Mouse (Mus musculus): ENCODE measurements around the gene Ndc1. TPM values are rescaled to one million over a fixed set of nuclear protein-coding genes. Genes with fewer than 3 reads are reported as not detected.

Gene Ndc1
- 5.0 and 17.2 TPM in 2 replicates for polyA plus RNA-seq (2011; ENCODE audit: insufficient read depth, insufficient read length, low replicate concordance, missing spikeins)

- WGBS, result under 1% methylated on average over 51 of the region's 51 CpGs
- H3K4me1 ChIP-seq (ENCODE audit: control insufficient read depth, insufficient read depth, low read length), result peaks cover 2% of the 10 kb centered on the region
- TF ChIP-seq CTCF (IDR thresholded peaks at IDR 0.05; ENCODE audit: control insufficient read depth, insufficient read depth, low read length), result 0 out of 2 replicates have a peak, but pooled peaks have one; percentile 10
- peak; percentile 66; the same call in 1 of the 2 replicates for TF ChIP-seq POLR2A (IDR thresholded peaks at IDR 0.05; ENCODE audit: borderline replicate concordance, control insufficient read depth, low read depth, low read length)
- peak within 1 kb of the TSS; percentile 86 for H3K27ac ChIP-seq (ENCODE audit: control insufficient read depth, insufficient read depth, low read depth, low read length, poor library complexity)
- H3K4me3 ChIP-seq (replicated peaks; ENCODE audit: control insufficient read depth, low read depth, low read length), result peak within 1 kb of the TSS; percentile 88
Observed at GRCm38 (mm10) chr4:107367567-107368314, at the start of gene Ndc1. Gene Ndc1 (plus strand): TSS chr4:107367784.

- 91% methylated on average over 8 of the region's 8 CpGs for whole genome bisulfite sequencing
- Histone ChIP-seq H3K4me1 (ENCODE audit: control insufficient read depth, insufficient read depth, low read length) (no peaks in the 10 kb centered on the region), H3K4me3 (replicated peaks; ENCODE audit: control insufficient read depth, low read depth, low read length) (no peak overlapping the region), H3K27ac (ENCODE audit: control insufficient read depth, insufficient read depth, low read depth, low read length, poor library complexity) (no peak overlapping the region)
- TF ChIP-seq CTCF (IDR thresholded peaks at IDR 0.05; ENCODE audit: control insufficient read depth, insufficient read depth, low read length) (no peak), POLR2A (IDR thresholded peaks at IDR 0.05; ENCODE audit: borderline replicate concordance, control insufficient read depth, low read depth, low read length) (no peak)
Observed at GRCm38 (mm10) chr4:107318646-107319045, 48.9 kb upstream of the Ndc1 start.

GRCm38 (mm10) chr4:107321041-107321440, 46.5 kb upstream of the Ndc1 start:
- WGBS, result 58% methylated on average over 2 of the region's 2 CpGs
- TF ChIP-seq CTCF (IDR thresholded peaks at IDR 0.05; ENCODE audit: control insufficient read depth, insufficient read depth, low read length) (no peak), POLR2A (IDR thresholded peaks at IDR 0.05; ENCODE audit: borderline replicate concordance, control insufficient read depth, low read depth, low read length) (no peak)
- Histone ChIP-seq H3K27ac (ENCODE audit: control insufficient read depth, insufficient read depth, low read depth, low read length, poor library complexity) (no peak overlapping the region), H3K4me1 (ENCODE audit: control insufficient read depth, insufficient read depth, low read length) (no peaks in the 10 kb centered on the region), H3K4me3 (replicated peaks; ENCODE audit: control insufficient read depth, low read depth, low read length) (no peak overlapping the region)

DNA sequence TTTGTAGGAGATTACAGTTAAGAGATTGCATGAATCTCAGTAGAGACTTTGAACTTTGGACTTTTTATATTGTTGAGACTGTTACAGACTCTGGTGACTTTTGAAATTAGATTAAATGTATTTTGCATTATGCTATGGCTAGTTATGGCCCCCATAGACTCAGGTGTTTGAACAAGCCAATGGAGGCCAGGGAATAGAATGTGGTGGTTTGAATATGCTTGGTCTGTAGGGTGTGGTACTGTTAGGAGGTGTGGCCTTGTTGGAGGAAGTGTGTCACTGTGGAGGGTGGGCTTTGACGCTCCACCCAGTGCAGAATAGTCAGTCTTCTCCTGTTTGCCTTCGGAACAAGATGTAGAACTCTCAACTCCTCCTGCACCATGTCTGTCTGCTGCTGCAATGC, 44.5 kb upstream of the Ndc1 start:
- Histone ChIP-seq H3K27ac (ENCODE audit: control insufficient read depth, insufficient read depth, low read depth, low read length, poor library complexity) (no peak overlapping the region), H3K4me1 (ENCODE audit: control insufficient read depth, insufficient read depth, low read length) (no peaks in the 10 kb centered on the region), H3K4me3 (replicated peaks; ENCODE audit: control insufficient read depth, low read depth, low read length) (no peak overlapping the region)
- WGBS, result 91% methylated on average over 2 of the region's 2 CpGs
- TF ChIP-seq POLR2A (IDR thresholded peaks at IDR 0.05; ENCODE audit: borderline replicate concordance, control insufficient read depth, low read depth, low read length), result no peak
- TF ChIP-seq CTCF (IDR thresholded peaks at IDR 0.05; ENCODE audit: control insufficient read depth, insufficient read depth, low read length), result no peak

GRCm38 (mm10) chr4:107328530-107328929, 39.1 kb upstream of the Ndc1 start:
- Histone ChIP-seq H3K4me1 (ENCODE audit: control insufficient read depth, insufficient read depth, low read length) (no peaks in the 10 kb centered on the region), H3K4me3 (replicated peaks; ENCODE audit: control insufficient read depth, low read depth, low read length) (no peak overlapping the region), H3K27ac (ENCODE audit: control insufficient read depth, insufficient read depth, low read depth, low read length, poor library complexity) (no peak overlapping the region)
- TF ChIP-seq POLR2A (IDR thresholded peaks at IDR 0.05; ENCODE audit: borderline replicate concordance, control insufficient read depth, low read depth, low read length), result no peak
- no peak for TF ChIP-seq CTCF (IDR thresholded peaks at IDR 0.05; ENCODE audit: control insufficient read depth, insufficient read depth, low read length)
- WGBS, result 89% methylated on average over 8 of the region's 8 CpGs

GRCm38 (mm10) chr4:107333514-107333913, 34.1 kb upstream of the Ndc1 start:
- WGBS, result 89% methylated on average over 4 of the region's 4 CpGs
- no peak overlapping the region for H3K4me3 ChIP-seq (replicated peaks; ENCODE audit: control insufficient read depth, low read depth, low read length)
- H3K4me1 ChIP-seq (ENCODE audit: control insufficient read depth, insufficient read depth, low read length), result no peaks in the 10 kb centered on the region
- peak; percentile 44; the same call in 1 of the 2 replicates for TF ChIP-seq CTCF (IDR thresholded peaks at IDR 0.05; ENCODE audit: control insufficient read depth, insufficient read depth, low read length)
- TF ChIP-seq POLR2A (IDR thresholded peaks at IDR 0.05; ENCODE audit: borderline replicate concordance, control insufficient read depth, low read depth, low read length), result no peak
- no peak overlapping the region for H3K27ac ChIP-seq (ENCODE audit: control insufficient read depth, insufficient read depth, low read depth, low read length, poor library complexity)

- Histone ChIP-seq H3K4me3 (replicated peaks; ENCODE audit: control insufficient read depth, low read depth, low read length) (no peak overlapping the region), H3K4me1 (ENCODE audit: control insufficient read depth, insufficient read depth, low read length) (no peaks in the 10 kb centered on the region; the same call in 1 of the 2 replicates), H3K27ac (ENCODE audit: control insufficient read depth, insufficient read depth, low read depth, low read length, poor library complexity) (no peak overlapping the region)
- no peak for TF ChIP-seq POLR2A (IDR thresholded peaks at IDR 0.05; ENCODE audit: borderline replicate concordance, control insufficient read depth, low read depth, low read length)
- TF ChIP-seq CTCF (IDR thresholded peaks at IDR 0.05; ENCODE audit: control insufficient read depth, insufficient read depth, low read length), result no peak
- WGBS, result 84% methylated on average over 8 of the region's 8 CpGs
Observed at GRCm38 (mm10) chr4:107336356-107336755, 31.2 kb upstream of the Ndc1 start.

DNA sequence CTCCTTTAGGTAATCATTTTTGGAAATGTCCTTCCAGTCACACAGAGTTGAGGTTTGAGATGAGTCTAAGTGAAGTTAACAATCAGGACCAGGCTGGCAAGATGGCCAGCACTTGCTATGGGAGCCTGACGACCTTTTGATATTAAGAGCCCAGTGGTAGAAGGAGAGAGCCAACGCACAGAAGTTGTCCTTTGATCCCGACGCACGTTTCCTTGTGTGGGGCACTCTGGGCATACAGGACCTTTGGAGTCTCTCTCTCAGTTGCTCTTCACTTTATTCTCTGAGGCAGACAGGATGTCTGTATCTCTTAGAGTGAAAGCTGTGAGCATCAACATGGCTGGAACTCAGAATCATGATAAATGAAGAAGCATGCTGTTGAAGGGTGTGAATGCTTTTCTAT, 30.1 kb upstream of the Ndc1 start:
- no peak overlapping the region for H3K27ac ChIP-seq (ENCODE audit: control insufficient read depth, insufficient read depth, low read depth, low read length, poor library complexity)
- H3K4me3 ChIP-seq (replicated peaks; ENCODE audit: control insufficient read depth, low read depth, low read length), result no peak overlapping the region
- H3K4me1 ChIP-seq (ENCODE audit: control insufficient read depth, insufficient read depth, low read length), result no peaks in the 10 kb centered on the region; the same call in 1 of the 2 replicates
- WGBS, result 93% methylated on average over 5 of the region's 5 CpGs
- TF ChIP-seq POLR2A (IDR thresholded peaks at IDR 0.05; ENCODE audit: borderline replicate concordance, control insufficient read depth, low read depth, low read length) (no peak), CTCF (IDR thresholded peaks at IDR 0.05; ENCODE audit: control insufficient read depth, insufficient read depth, low read length) (no peak)
